Mouse (Mus musculus): Measurements from ENCODE around the gene Defa33.
"Not testable (repeated sequence)": the region's sequence is repeated elsewhere in the genome, so short reads cannot be mapped to it uniquely, and the experiment has no call there.

Defa33 gene

DNA sequence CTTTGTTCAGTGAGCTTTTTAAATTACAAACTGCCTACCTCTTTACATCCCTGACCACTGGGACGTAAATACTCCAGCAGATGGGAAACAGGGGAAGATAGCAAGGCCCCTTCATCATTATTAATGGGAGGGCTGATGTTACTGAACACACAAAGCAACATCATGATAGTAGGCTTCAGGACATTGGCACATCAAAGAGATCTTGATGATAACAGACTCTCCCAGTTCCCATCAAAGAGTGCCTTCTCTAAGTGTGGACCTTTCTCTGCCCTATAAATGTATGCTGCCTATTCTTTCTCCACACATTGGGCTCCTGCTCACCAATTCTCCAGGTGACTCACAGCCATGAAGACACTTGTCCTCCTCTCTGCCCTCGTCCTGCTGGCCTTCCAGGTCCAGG lies at the start of gene Defa33:
Gene Defa33, plus strand, starts transcription at position 301 of the 400 bp plus-strand sequence.
- not testable (repeated sequence) for DNase-seq (ENCODE audit: low read depth, low spot score)

DNA sequence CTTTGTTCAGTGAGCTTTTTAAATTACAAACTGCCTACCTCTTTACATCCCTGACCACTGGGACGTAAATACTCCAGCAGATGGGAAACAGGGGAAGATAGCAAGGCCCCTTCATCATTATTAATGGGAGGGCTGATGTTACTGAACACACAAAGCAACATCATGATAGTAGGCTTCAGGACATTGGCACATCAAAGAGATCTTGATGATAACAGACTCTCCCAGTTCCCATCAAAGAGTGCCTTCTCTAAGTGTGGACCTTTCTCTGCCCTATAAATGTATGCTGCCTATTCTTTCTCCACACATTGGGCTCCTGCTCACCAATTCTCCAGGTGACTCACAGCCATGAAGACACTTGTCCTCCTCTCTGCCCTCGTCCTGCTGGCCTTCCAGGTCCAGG lies 13.4 kb upstream of the Defa33 start, which contains the start of gene Defa2:
Gene Defa2, plus strand, starts transcription at position 301 of the 400 bp plus-strand sequence.
- DNase-seq (ENCODE audit: low read depth, low spot score) = not testable (repeated sequence)

- not testable (repeated sequence) for DNase-seq (ENCODE audit: low read depth, low spot score)
These were observed 35.5 kb downstream of the Defa33 start, which contains the start of gene Defa36 for GRCm38 (mm10) chr8:21427111-21427510. TSS of gene Defa36 (plus strand) at chr8:21427411.

Measured in embryo, embryonic 11.5 days (tissue).